Mouse (Mus musculus): ENCODE results near the gene Mup5.
"Not testable (repeated sequence)": the region's sequence is repeated elsewhere in the genome, so short reads cannot be mapped to it uniquely, and the experiment has no call there.

Mup5 gene

GRCm38 (mm10) chr4:61815602-61816001 lies 19.4 kb downstream of the Mup5 start:
- Histone ChIP-seq H3K4me1 (replicated peaks; ENCODE audit: low read depth, low read length) (no peaks in the 10 kb centered on the region), H3K27me3 (ENCODE audit: insufficient read depth, low read length) (no peaks in the 10 kb centered on the region), H3K4me3 (replicated peaks; ENCODE audit: low read length) (no peak overlapping the region), H3K9me3 (ENCODE audit: low read length) (peaks cover 2% of the 10 kb centered on the region), H3K36me3 (ENCODE audit: insufficient read depth, low read length) (no peaks in the 10 kb centered on the region)
- no peak for TF ChIP-seq CTCF (conservative IDR thresholded peaks at IDR 0.05; ENCODE audit: low read length)
- TF ChIP-seq NANOG (IDR thresholded peaks at IDR 0.05; ENCODE audit: borderline replicate concordance, low read length) = no peak
- TF ChIP-seq POU5F1 (IDR thresholded peaks at IDR 0.05; ENCODE audit: borderline replicate concordance, low read length) = no peak

- Histone ChIP-seq H3K4me3 (replicated peaks; ENCODE audit: low read length) (no peak overlapping the region), H3K9me3 (ENCODE audit: low read length) (peaks cover 4% of the 10 kb centered on the region; the same call in 1 of the 2 replicates), H3K4me1 (replicated peaks; ENCODE audit: low read depth, low read length) (no peaks in the 10 kb centered on the region), H3K36me3 (ENCODE audit: insufficient read depth, low read length) (no peaks in the 10 kb centered on the region), H3K27me3 (ENCODE audit: insufficient read depth, low read length) (no peaks in the 10 kb centered on the region)
- no peak for TF ChIP-seq NANOG (IDR thresholded peaks at IDR 0.05; ENCODE audit: borderline replicate concordance, low read length)
- no peak for TF ChIP-seq CTCF (conservative IDR thresholded peaks at IDR 0.05; ENCODE audit: low read length)
- TF ChIP-seq POU5F1 (IDR thresholded peaks at IDR 0.05; ENCODE audit: borderline replicate concordance, low read length) = no peak
Measured at GRCm38 (mm10) chr4:61813435-61813834, 21.6 kb downstream of the Mup5 start.

- TF ChIP-seq CTCF (conservative IDR thresholded peaks at IDR 0.05; ENCODE audit: low read length) = peak; percentile 87
Measured at GRCm38 (mm10) chr4:61811193-61811592, 23.8 kb downstream of the Mup5 start.

GRCm38 (mm10) chr4:61808926-61809325 lies 26.1 kb downstream of the Mup5 start:
- H3K4me3 ChIP-seq (replicated peaks; ENCODE audit: low read length); H3K36me3 ChIP-seq (ENCODE audit: insufficient read depth, low read length); H3K4me1 ChIP-seq (replicated peaks; ENCODE audit: low read depth, low read length); H3K9me3 ChIP-seq (ENCODE audit: low read length); H3K27me3 ChIP-seq (ENCODE audit: insufficient read depth, low read length): not testable (repeated sequence)

More at GRCm38 (mm10) chr4:61811193-61811592, 23.8 kb downstream of the Mup5 start:
- H3K4me3 ChIP-seq (replicated peaks; ENCODE audit: low read length); H3K27me3 ChIP-seq (ENCODE audit: insufficient read depth, low read length); H3K4me1 ChIP-seq (replicated peaks; ENCODE audit: low read depth, low read length); H3K36me3 ChIP-seq (ENCODE audit: insufficient read depth, low read length); H3K9me3 ChIP-seq (ENCODE audit: low read length): not testable (repeated sequence)

GRCm38 (mm10) chr4:61789699-61790098 lies 45.3 kb downstream of the Mup5 start:
- H3K4me1 ChIP-seq (replicated peaks; ENCODE audit: low read depth, low read length); H3K4me3 ChIP-seq (replicated peaks; ENCODE audit: low read length); H3K9me3 ChIP-seq (ENCODE audit: low read length); H3K27me3 ChIP-seq (ENCODE audit: insufficient read depth, low read length); H3K36me3 ChIP-seq (ENCODE audit: insufficient read depth, low read length): not testable (repeated sequence)

GRCm38 (mm10) chr4:61784231-61784630 lies 50.8 kb downstream of the Mup5 start:
- not testable (repeated sequence) for H3K9me3 ChIP-seq (ENCODE audit: low read length); H3K4me3 ChIP-seq (replicated peaks; ENCODE audit: low read length); H3K36me3 ChIP-seq (ENCODE audit: insufficient read depth, low read length); H3K4me1 ChIP-seq (replicated peaks; ENCODE audit: low read depth, low read length); H3K27me3 ChIP-seq (ENCODE audit: insufficient read depth, low read length)

GRCm38 (mm10) chr4:61782169-61782568 lies 52.9 kb downstream of the Mup5 start, which contains the start of gene Mup19:
TSS of gene Mup19 (minus strand) at chr4:61782269.
- H3K9me3 ChIP-seq (ENCODE audit: low read length); H3K36me3 ChIP-seq (ENCODE audit: insufficient read depth, low read length); H3K4me1 ChIP-seq (replicated peaks; ENCODE audit: low read depth, low read length); H3K4me3 ChIP-seq (replicated peaks; ENCODE audit: low read length); H3K27me3 ChIP-seq (ENCODE audit: insufficient read depth, low read length): not testable (repeated sequence)
